ENCODE assay signal across 8 mouse cellular contexts in genomic region chr14:12284141-12284912, GRCm38 (mm10). TPM values are rescaled to one million over a fixed set of nuclear protein-coding genes. Genes with fewer than 3 reads are reported as not detected.
DNase-seq lines count a peak whose midpoint lies in the region; ATAC-seq and TF ChIP-seq lines count a peak whose summit lies in the region.

TSS of gene 3830406C13Rik (plus strand) at chr14:12284173.

- ATAC-seq in activated CD4-positive, CD25-positive, alpha-beta regulatory T cell, adult 4 months: peak; percentile 87
- ATAC-seq in megakaryocyte progenitor cell, adult 5-6 weeks (replicated peaks; ENCODE audit: poor library complexity): peak; percentile 97

- peak; percentile 80 for DNase-seq in gastrocnemius, postnatal 10 days
- DNase-seq in induced T-regulatory cell, adult 2 months (ENCODE audit: low read depth): peak; percentile 87
- peak; percentile 39 to 84 for DNase-seq in left cerebral cortex, adult 9 months (ENCODE audit: low spot score in 2 of 2)
- peak; percentile 79 for DNase-seq in right cerebral cortex, postnatal 14 days
- peak; percentile 80 to 82 for DNase-seq in urinary bladder, postnatal 36 days (ENCODE audit: low spot score in 2 of 2)

- H3K4me1 ChIP-seq in cortical plate, adult 2 months (ENCODE audit: control insufficient read depth, insufficient read depth, low read length): 0 out of 2 replicates have a peak, but pooled peaks cover 2% of the 10 kb centered on the region

- TF ChIP-seq CTCF in cortical plate, adult 2 months (IDR thresholded peaks at IDR 0.05; ENCODE audit: extremely low read depth, insufficient read depth, low read length): no peak

- peak within 1 kb of the TSS; percentile 61 for H3K4me3 ChIP-seq in cortical plate, adult 2 months (ENCODE audit: insufficient read depth, low read length)

- peak; percentile 80 for TF ChIP-seq POLR2A in cortical plate, adult 2 months (IDR thresholded peaks at IDR 0.05; ENCODE audit: extremely low read depth, insufficient read depth, low read length)

- H3K27ac ChIP-seq in cortical plate, adult 2 months (ENCODE audit: insufficient read depth, low read length): peak within 1 kb of the TSS; percentile 52

RNA-seq across cellular contexts. Expression of gene 3830406C13Rik, which starts in this region (rescaled TPM):
- 100 to 1,000 TPM; 102 to 119 TPM for polyA plus RNA-seq in activated CD4-positive, CD25-positive, alpha-beta regulatory T cell, adult 4 months (2017; shearing (Covaris generic))
- 37.9 and 38.3 TPM in 2 replicates for polyA plus RNA-seq in cortical plate, adult 2 months (2012; rRNA removed)
- total RNA-seq in gastrocnemius, postnatal 10 days (2021): 10 to 100 TPM; 16.5 to 17.0 TPM
- 28.9 and 30.6 TPM in 2 replicates for total RNA-seq in megakaryocyte progenitor cell, adult 5-6 weeks (2015)
- 24.1 and 28.0 TPM in 2 replicates for total RNA-seq in megakaryocyte progenitor cell, adult 5-6 weeks (2017)

Comparison
In these comparisons a context has a peak if more than half of its experiments do, and no peak if none do; other contexts are left out.
1. Peak in every context shown above with its lines: DNase-seq, ATAC-seq, H3K4me3 ChIP-seq and H3K27ac ChIP-seq.